Mouse (Mus musculus) heart, postnatal 25 days (tissue): Measurements from ENCODE around the gene Lmnb2. TPM values are rescaled to one million over a fixed set of nuclear protein-coding genes. Genes with fewer than 3 reads are reported as not detected.

Experiments used
- DNase-seq: peaks from one replicate; pipeline ENCODE4 v3.0.0; 2022; ENCODE audit warnings: low spot score
- intact Hi-C: fragments of 180-260 bp; cut with DNase I; formaldehyde crosslinking; loops from one replicate; pipeline ENCODE4 v1.15.1; 2025
- total RNA-seq, 2 experiments: library from RNA; stranded (reverse); gene quantifications; 2 replicates each; pipeline ENCODE4 v1.2.3; 2021

Gene Lmnb2
- total RNA-seq: 1 to 10 TPM; 4.6 to 5.6 TPM

DNA sequence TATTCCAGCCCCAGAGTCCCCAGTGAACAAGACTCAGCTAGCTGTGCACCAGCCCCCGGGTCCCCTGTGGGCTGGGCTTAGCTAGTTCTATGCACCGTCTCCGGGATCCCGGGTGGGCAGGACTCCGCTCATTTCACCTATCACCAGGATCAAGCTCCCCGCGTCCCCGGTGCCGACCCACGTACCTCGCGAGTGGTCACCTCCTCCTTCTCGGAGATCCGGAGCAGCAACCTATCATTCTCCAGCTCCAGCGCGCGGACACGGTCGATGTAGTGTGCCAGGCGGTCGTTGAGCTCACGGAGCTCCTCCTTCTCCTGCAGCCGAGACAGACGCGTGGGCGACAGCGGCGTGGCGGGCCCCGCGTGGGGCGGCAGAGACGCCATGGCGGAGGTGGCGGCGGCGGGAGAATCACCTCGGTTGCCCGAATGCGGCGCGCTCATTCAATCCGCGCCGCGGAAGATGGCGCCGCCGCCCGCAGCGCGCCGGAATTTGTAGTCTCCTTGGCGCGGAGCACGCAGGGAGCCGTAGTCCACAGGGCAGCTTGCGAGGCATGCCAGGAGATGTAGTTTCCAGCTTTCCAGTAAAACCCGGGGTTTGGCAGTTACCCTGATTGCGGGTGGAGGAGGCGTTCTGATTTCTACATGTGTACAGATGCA is at the start of gene Lmnb2:
TSS of gene Lmnb2 (minus strand) at position 467 of the 656 bp plus-strand sequence.
- no peak for DNase-seq
- intact Hi-C loops: loop anchor here (2.0 kb wide), 1 partner anchor 15 kb away; no protein-coding TSS in a partner anchor

DNA sequence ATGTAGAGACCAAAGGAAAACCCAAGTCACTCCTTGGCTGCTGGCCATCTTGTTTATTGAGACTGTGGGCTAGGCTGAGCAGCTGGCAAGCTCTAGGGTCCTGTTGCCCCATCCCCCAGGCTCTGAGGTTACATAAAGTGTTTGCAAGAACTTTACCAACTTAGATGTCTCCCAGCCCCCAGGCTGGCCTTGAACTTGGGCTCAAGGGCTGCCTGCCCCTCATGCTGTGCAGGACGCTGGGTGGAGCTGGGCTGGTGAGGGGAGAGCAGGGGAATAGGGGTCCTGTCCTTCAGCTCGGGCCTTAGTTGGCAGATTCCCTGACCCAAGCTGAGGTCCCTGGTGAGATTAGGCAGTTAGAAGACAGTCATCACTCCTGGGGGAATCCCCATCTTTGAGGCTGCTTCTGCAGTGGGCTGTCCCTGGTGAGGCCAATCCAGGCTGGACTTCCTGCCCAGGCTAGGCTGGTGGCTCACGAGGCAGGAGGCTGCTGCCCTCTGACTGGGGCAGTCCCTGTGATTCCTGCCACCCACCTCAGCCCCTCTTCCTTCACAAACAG is 49.1 kb upstream of the Lmnb2 start:
- intact Hi-C loops: no loop called here
- DNase-seq: no peak

DNA sequence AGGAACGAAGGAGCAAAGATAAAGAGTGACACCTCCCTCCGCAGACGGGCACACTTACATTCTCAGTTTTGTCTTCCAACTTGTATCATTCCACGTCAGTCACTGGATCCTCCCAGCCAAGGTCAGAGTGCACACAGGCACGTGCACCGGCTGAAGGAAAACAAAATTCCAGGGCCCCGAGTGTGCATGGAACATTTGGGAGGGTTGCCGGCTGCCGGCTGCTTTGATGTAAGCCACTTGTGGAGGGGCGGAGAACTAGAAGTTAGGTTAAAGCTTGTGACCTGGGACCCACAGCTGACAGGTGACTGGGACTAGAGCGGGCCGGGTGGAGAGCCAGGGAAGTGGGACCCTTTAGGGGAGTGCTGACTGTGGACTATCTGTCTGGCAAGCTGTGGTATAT is 48.3 kb upstream of the Lmnb2 start:
- DNase-seq: no peak
- intact Hi-C loops: no loop called here

DNA sequence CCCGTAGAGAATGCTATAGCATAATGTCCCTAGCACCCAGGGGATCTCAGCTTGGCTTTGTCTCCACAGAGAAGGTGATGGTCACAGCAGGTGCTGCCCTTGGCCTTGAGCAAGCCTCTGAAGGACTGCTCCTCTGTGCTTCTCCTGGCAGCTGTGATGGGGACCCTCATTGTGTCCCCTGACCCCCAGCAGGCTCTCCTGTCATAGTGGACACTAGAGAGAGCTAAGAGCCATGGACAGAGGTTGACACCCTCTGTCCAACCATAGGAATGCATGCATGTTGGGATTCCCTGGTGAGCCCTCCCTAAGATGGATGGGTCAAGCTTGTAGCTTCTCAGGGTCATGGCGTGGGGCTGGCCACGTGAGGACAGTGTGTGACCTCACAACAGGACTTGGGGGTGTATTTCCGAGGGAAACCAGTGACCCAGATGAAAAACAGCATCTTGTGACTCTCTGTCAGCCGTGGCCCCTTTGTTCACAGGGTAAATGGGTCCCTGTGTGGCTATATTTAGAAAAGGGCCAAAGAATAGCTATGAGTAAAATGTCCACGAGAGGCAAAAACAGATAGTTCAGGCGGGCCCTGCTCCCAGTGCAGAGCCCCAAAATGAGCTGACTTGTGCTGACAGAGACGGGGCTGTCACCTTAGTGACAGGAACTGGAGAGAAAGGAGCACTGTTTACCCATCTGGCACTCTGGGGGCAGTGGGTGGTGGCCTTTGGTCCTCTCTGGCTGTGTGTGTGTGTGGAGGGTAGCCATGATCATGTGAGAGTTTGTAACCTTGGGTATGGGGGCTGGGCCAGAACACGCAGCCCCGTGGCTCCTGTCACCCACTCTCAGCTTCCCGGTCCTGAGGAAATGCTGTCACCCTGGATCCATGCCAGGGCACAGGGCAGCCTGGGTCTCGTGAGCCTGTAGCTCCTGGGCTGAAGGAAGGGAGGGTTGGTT is 45.3 kb upstream of the Lmnb2 start:
- intact Hi-C loops: no loop called here
- DNase-seq: no peak

DNA sequence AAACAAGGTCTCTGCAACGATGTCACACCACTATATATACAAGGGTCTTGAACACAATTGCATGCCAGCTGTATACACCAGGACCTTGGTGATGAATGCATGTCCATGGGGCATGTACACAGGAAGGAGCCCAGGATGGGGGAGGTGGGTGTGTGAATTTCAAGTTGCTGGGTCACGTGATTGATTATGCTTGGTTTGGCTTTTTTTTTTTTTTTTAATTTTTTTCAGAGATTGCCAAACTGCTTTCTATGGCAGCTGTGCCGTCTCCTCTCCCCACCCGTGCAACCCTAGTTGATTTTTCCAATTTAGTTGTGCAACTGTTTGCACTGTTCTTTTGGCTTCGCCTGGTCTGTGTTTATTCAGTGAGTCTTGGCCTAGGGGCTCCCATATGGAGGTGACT is 44.5 kb upstream of the Lmnb2 start:
- DNase-seq: no peak
- intact Hi-C loops: no loop called here

DNA sequence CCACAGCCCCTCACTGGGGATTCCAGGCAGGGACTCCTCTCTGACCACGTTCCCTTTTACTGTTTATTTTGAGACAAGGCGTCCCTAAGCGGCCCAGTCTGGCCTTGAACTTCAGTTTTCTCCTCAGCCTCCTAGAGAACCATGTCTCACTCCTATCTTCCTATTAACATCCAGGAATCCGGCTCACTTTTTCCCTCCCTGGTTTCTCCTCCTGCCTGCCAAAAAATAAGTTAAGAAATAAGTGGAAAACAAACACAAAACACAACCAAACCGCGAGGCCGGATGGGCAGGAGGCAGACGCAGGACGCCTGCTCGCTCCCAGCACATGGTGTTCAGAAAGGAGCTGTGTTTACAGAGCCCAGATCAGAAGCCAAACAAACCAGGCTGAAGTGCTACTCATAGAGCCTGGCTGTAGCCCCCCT is 44.0 kb upstream of the Lmnb2 start:
- DNase-seq: no peak
- intact Hi-C loops: no loop called here

DNA sequence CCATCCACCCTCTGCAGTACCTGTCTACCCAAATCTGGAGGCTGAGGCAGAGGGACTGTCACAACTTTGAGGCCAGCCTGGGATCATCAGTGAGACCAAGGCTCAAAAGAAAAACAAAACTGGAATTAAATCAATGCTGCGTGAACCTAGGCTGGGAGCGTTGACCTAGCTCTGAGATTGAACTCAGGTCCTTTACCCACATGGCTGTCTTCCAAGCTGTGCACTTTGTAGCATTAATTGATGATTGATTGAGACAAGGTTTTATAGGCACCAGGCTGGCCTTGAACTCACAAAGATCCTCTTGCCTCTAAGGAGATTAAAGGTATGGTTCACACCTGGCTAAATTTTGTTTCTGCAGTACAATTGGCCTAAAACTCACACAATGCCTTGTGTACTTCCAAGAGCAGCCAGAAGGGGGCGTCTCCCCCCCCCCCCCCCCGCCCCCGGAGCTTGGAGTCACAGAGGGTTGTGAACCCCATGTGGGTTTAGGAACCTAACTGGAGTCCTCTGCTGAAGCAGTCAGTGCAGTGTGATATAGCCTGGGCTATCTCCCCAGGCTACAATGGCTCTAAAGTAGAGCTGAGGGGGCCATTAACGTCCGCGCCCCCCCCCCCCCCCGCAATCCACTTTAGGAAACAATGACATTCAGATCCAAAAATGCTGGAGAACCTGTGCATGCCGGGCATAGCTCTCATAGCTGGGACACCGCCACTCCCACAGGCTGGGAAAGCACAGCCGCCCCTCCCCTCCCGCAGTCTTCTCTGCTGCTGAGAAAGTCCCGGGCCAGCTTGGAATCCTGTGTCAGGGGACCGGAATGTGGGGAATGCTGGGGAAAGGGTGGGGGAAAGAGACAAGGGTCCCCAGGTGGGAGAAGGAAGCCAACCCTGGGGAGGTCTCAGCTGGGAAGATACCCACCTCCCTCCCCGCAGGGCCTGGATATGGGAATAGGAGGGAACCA is 42.8 kb upstream of the Lmnb2 start:
- intact Hi-C loops: no loop called here
- DNase-seq: peak; percentile 39

DNA sequence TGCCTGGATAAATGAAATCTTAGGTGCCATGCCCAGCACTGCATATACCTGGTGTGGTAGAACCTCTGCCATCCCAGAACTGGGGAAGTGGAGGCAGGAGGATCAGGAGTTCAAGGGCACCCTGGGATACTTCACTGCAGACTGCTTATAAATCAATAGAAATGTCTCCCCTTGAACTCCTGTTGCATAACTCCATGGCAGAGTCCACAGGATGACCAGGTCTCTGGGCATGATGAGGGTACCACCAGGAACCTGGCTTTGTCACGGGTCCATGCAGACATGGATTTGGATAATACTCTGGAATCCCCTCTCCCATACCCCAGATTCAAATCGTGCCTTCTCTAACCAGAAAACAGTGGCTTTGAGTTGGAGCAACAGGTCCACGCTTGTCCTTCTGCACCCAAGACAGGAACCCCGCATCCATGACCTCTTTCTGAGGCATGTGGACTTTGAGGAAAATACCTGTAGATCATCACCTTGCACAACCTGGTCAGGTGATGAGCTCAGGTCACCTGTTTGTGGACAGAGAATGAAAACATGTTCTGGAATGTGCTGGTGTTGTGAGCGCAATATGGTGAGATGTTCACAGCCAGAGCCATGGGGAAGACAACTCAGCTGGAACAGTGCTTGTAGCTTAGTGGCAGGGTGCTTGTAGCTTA is 41.1 kb upstream of the Lmnb2 start:
- intact Hi-C loops: loop anchor here (2.0 kb wide), 1 partner anchor 36 kb away; no protein-coding TSS in a partner anchor
- DNase-seq: no peak

DNA sequence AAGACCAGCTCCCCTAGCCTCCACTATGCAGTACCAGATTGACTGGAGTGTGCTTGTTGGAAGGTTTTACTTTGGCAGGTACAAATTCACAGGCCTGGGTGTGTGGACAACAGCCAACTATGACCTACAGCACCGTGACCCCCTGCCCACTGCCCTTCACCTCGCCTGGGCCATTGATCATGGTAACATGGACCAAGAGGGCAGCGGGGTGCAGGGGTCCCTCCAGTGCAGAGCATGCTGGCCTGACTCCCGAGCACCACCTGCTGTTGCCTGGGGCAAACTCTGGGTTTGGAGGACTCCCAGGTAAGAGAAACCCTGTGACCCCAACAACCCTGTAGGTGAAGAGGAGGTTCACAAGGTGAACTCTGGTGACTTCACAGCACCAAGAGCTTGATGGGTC is 39.7 kb upstream of the Lmnb2 start:
- DNase-seq: no peak
- intact Hi-C loops: loop anchor here (2.0 kb wide), 1 partner anchor 37 kb away; no protein-coding TSS in a partner anchor

DNA sequence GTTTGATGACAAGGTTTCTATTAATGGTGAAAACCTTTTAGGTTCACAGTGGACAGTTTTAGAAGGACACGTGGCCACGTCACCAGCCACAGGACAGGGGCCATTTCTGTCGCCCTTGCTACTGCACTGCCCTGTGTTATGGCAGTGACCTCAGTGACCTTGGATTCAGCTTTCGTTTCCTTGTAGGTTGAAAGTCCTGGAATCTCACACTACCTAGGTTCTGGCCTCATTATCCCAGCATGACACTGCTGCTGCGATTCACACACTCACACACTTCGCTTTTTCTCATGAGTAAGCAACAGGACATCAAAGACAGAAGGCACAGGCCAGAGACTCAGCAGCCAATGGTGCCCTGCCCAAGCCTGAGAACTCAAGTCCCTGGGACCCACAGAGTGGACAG is 38.9 kb upstream of the Lmnb2 start:
- intact Hi-C loops: loop anchor here (1.0 kb wide), 1 partner anchor 31 kb away; no protein-coding TSS in a partner anchor
- DNase-seq: no peak

DNA sequence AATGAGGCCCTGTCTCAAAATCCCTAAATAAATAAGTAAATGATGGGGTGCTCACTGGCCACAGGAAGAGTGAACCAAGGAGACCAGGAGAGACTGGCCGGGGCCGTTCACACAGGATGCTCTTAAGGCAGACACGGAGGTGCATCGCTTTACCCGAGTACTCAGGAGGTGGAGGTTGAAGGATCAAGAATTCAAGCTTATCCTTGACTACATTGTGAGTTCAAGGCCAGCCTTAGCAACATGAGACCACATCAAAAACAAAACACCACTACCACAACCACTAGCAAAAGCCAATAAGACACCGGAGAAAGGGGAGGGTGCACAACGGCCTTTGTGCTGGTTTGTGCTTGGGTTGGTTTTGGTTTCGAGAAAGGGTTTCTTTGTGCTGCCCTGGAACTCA is 38.3 kb upstream of the Lmnb2 start:
- no peak for DNase-seq

DNA sequence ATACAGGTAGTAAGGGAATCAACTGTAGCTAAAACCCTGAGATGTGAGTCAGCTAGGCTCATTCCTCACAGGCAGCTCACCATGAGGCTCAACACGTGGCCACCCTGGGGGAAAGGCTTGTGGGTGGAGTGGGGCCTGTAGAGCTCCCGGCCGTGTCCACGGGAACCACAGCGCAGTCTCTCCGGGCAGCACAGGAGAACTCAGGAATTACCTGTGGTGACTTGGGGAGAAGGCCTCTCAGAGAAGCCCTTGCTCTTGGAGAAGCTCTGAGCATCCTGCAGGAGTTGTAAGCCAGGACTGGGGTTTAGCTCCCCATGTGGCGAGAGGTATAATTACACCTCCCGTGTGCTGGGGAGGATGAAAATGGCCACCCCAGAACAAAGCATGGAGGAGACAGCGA is 37.5 kb upstream of the Lmnb2 start:
- intact Hi-C loops: loop anchor here (1.0 kb wide), 1 partner anchor 24 kb away; no protein-coding TSS in a partner anchor
- no peak for DNase-seq

More for the DNA sequence above, 38.3 kb upstream of the Lmnb2 start:
- intact Hi-C loops: loop anchor here (1.0 kb wide), 1 partner anchor 32 kb away; no protein-coding TSS in a partner anchor

DNA sequence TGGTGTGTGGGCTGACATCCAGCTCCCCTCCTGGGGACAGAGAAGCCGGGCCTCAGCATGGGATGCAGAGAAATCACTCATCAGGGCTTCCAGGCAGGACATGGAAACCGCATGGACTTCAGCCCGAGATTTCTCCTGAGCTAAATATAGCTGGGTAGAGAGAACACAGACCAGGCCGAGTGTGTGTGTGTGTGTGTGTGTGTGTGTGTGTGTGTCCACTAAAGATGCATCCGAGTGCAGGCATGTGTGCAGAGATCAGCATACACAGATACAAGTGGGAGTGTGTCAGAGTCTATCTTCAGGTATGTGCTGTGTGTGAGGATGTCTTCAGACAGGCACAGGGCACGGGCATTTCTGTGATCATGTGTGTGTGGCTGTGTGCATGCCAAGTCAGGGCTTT is 36.8 kb upstream of the Lmnb2 start:
- intact Hi-C loops: loop anchor here (1.0 kb wide), 1 partner anchor 24 kb away; no protein-coding TSS in a partner anchor
- no peak for DNase-seq

DNA sequence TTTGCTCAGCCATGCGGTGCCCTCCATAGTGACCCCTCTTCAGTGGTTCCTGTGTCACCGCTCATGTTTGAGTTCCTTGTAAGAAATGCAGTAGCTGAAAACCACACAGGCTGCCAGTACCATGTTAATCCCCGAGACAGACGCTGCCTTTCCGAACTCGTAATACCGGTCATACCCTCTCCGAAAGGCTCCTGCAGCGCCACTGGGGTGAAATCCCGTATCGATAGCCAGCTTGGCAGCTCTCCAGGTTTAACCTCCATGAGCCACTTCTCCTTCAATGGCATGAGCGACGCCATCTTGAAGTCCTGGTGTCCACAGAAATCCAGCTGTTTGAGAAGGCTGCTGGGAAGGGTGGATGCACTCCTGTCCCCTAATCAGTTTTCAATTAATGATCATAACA is 36.4 kb upstream of the Lmnb2 start:
- intact Hi-C loops: no loop called here
- DNase-seq: no peak

DNA sequence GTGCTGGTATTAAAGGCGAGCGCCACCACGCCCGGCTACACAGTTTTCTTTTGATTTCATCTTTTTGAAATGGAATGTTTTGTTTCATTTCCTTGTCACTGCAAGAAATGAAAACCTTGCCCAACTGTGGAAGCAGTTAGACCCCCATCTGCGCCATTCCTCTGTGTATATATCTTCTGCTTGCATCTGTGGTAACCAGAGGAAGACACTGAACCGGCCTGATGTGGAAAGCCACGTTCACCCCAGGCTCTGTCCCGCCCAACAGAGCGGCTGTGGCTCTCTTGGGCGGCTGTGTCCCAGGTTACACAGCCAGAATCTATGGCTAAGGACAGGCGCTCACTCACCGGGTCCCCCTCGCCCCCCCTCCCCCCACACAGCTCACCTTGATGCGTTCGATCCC is 34.4 kb upstream of the Lmnb2 start:
- DNase-seq: no peak
- intact Hi-C loops: no loop called here

DNA sequence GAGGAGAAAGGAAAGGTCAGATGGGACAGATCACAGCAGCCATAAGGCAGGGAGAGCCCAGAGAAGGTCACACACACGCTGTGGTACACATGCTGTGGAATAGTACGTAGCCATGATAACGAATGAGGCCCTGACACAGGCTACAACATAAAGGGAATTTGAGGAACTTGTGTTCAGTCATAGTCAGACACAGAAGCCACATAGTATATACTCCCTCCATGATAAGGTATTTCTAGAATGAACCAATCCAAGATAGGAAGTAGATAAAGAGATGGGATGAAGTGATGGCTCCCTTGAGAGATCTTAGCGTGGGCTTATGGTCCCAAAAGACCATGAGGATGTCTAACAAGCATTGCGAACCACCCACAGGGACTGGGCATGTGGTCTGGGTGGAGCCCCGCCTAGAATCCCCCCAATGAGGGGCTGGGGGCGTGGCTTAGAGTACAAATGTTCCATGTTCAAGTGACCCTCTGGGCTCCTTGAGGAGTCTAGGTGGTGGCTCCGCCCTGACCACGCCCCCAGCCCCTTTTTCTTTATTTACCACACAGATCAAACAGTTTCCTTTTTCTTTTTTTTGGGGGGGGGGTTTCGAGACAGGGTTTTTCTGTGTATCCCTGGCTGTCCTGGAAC is 33.8 kb upstream of the Lmnb2 start:
- intact Hi-C loops: no loop called here
- DNase-seq: no peak

DNA sequence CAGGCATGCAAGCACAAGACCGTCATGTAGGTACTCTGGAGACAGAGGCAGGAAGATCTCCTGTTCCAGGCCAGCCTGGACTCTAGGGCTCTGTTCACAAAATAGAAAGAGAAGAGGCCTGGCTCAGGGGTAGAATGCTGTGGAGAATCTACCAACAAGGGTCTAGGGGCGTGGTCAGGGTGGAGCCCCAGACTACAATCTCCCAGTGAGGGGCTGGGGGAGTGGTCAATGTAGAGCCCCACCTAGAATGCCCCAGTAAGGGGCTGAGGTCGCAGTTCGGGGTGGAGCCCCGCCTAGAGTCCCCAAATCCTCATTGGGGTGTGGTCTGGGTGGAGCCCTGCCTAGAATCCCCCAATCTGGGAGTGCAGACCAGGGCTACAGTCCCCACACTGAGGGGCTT is 32.3 kb upstream of the Lmnb2 start:
- DNase-seq: no peak
- intact Hi-C loops: no loop called here

DNA sequence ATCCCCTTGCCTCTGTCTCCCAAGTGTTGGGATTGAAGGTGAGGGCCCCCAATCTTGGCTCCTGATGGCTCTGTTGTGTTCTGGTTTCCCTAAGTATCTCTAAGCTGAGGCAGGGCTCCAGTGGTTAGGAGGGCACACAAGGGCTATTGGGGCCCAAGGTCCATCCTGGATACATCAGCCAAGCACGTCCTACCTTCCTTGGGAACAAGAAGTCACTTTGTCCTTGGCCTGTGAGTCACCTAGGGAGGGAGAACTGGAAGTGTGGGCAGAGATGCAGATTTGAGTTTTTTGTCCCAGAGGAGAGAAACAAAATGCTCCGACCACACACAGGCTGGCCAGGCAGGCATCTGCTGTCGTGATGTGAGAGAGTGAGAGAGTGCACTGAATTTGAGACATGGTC is 31.0 kb upstream of the Lmnb2 start:
- DNase-seq: no peak
- intact Hi-C loops: no loop called here

DNA sequence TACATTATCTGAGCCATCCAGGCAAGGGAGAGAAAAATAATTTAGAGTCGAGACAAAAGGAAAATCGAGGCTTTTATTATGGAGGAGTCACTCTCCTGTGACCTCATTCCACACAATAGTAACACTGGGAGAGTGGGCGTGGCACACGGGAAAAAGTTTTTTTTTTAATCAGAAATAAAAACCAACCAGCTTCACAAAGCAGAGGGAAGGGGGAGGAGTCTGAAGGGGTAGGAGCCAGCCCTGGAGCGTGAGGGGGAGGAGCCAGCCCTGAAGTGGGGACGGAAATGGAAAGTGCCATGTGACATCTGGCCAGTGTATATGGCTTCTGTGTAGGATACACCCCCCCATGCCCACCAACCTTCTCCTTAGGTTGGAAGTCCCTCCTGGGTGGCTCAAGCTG is 30.5 kb upstream of the Lmnb2 start:
- no peak for DNase-seq
- intact Hi-C loops: no loop called here
